ENCODE assay signal across 8 mouse cellular contexts in the genomic region with DNA sequence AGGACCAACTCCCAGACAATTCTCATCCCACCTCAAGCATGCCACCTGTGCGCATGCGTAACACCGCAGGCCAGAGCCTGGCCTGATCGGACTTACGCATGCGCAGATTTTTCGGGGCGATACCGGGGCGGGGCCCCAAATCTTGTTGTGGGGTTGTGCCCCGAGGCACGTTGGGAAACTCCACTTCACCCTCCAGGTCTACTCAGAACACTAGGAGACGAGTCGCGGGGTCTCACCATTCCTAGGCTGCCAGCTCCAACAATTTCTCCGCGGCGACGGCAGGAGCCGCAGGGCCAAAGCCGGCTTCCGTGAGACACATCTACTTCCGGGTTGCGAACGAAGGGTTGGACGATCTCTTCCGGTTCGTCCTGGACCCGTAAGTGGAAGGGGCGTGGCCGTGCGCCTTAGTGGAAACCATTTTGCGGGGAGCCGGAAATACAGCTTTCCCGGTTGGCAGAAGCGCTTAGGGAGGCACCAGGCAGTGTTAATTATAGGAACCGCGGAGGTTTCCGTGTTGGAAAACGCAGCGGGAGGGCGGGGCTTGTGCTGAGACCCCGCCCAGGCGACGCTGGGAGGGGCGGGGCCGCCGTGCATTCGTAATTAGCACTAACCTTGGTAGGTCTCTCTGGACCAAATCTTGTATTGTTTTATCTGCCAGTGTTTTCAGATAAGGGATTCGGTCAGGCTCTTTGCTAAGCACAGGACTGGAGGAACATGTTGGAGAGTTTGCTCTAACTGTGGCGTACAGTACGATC. TPM values are rescaled to one million over a fixed set of nuclear protein-coding genes. Genes with fewer than 3 reads are reported as not detected.
A peak's percentile ranks its signal among the peaks of the same experiment; 100 is the strongest.
DNase-seq lines count a peak whose midpoint lies in the region; ATAC-seq lines count a peak whose summit lies in the region.

A gene (minus strand): TSS at position 336 of the 755 bp plus-strand sequence.

- H3K9ac ChIP-seq in heart, embryonic 14.5 days (ENCODE audit: low read length) = peak within 1 kb of the TSS; percentile 75
- peak within 1 kb of the TSS; percentile 72 for H3K9ac ChIP-seq in liver, embryonic 13.5 days
- peak within 1 kb of the TSS; percentile 80 for H3K9ac ChIP-seq in stomach, embryonic 16.5 days (ENCODE audit: low read length)

- H3K4me2 ChIP-seq in heart, embryonic 14.5 days (ENCODE audit: low read length) = peak within 1 kb of the TSS; percentile 76
- H3K4me2 ChIP-seq in liver, embryonic 13.5 days = peak within 1 kb of the TSS; percentile 92
- peak within 1 kb of the TSS; percentile 87 for H3K4me2 ChIP-seq in stomach, embryonic 16.5 days (ENCODE audit: low read depth, low read length)

- peak; percentile 90 for ATAC-seq in CD4-positive, CD25-positive, alpha-beta regulatory T cell, adult 4 months
- peak; percentile 89 for ATAC-seq in heart, embryonic 14.5 days (ENCODE audit: insufficient number of reproducible peaks, insufficient read depth, low FRiP score, low read depth)
- peak; percentile 87 for ATAC-seq in liver, embryonic 13.5 days (ENCODE audit: low read depth)
- ATAC-seq in stomach, embryonic 16.5 days (ENCODE audit: insufficient read depth, low FRiP score) = peak; percentile 96

- peak within 1 kb of the TSS; percentile 63 for H3K4me3 ChIP-seq in heart, embryonic 14.5 days (ENCODE audit: control insufficient read depth in 1 of 2, insufficient read depth in 1 of 2, low read depth in 1 of 2, low read length in 2 of 2)
- peak within 1 kb of the TSS; percentile 65 for H3K4me3 ChIP-seq in liver, embryonic 13.5 days (replicated peaks)
- peak within 1 kb of the TSS; percentile 65 for H3K4me3 ChIP-seq in stomach, embryonic 16.5 days (replicated peaks; ENCODE audit: low read length)

- WGBS in heart, embryonic 14.5 days = under 1% methylated on average over 52 of the region's 52 CpGs
- WGBS in liver, embryonic 13.5 days (ENCODE audit: insufficient replicate concordance) = under 1% methylated on average over 52 of the region's 52 CpGs
- under 1% methylated on average over 52 of the region's 52 CpGs for WGBS in stomach, embryonic 16.5 days

- no peaks in the 10 kb centered on the region for H3K27me3 ChIP-seq in heart, embryonic 14.5 days (ENCODE audit: control insufficient read depth, insufficient read depth, low read length)
- H3K27me3 ChIP-seq in liver, embryonic 13.5 days = no peaks in the 10 kb centered on the region
- H3K27me3 ChIP-seq in stomach, embryonic 16.5 days (ENCODE audit: control insufficient read depth, insufficient read depth, low read length) = no peaks in the 10 kb centered on the region

- DNase-seq in c-Kit-negative CD71-positive TER-119-positive erythroid progenitor cells, embryonic 14.5 days (ENCODE audit: low read depth, low spot score) = peak; percentile 96
- peak; percentile 97 for DNase-seq in fibroblast of lung, adult 2 months (ENCODE audit: low read depth)
- DNase-seq in kidney, postnatal 14 days = peak; percentile 99
- peak; percentile 93 for DNase-seq in liver, embryonic 13.5 days
- peak; percentile 96 for DNase-seq in neural tube, embryonic 10.5 days (ENCODE audit: extremely low spot score, low spot score)

- peaks cover 42 to 53% of the 10 kb centered on the region in 2 experiments for H3K4me1 ChIP-seq in heart, embryonic 14.5 days (ENCODE audit: control insufficient read depth in 2 of 2, insufficient read depth in 2 of 2, low read length in 2 of 2)
- peaks cover 28% of the 10 kb centered on the region for H3K4me1 ChIP-seq in liver, embryonic 13.5 days (replicated peaks)
- peaks cover 12% of the 10 kb centered on the region for H3K4me1 ChIP-seq in stomach, embryonic 16.5 days (ENCODE audit: control insufficient read depth, insufficient read depth, low read length)

- H3K9me3 ChIP-seq in heart, embryonic 14.5 days (ENCODE audit: control insufficient read depth, low read length) = no peaks in the 10 kb centered on the region
- H3K9me3 ChIP-seq in liver, embryonic 13.5 days (replicated peaks) = no peaks in the 10 kb centered on the region
- H3K9me3 ChIP-seq in stomach, embryonic 16.5 days (replicated peaks; ENCODE audit: control insufficient read depth, low read length) = no peaks in the 10 kb centered on the region

- H3K27ac ChIP-seq in heart, embryonic 14.5 days (replicated peaks in 1 of 2; ENCODE audit: control insufficient read depth in 1 of 2, insufficient read depth in 1 of 2, low read depth in 2 of 2, low read length in 2 of 2) = peak within 1 kb of the TSS; percentile 97 to 100
- peak within 1 kb of the TSS; percentile 92 for H3K27ac ChIP-seq in liver, embryonic 13.5 days
- peak within 1 kb of the TSS; percentile 99 for H3K27ac ChIP-seq in stomach, embryonic 16.5 days (ENCODE audit: low read length)

- H3K36me3 ChIP-seq in heart, embryonic 14.5 days (ENCODE audit: control insufficient read depth, insufficient read depth, low read length) = peaks cover 17% of the 10 kb centered on the region
- H3K36me3 ChIP-seq in liver, embryonic 13.5 days = peaks cover 29% of the 10 kb centered on the region
- peaks cover 6% of the 10 kb centered on the region; the same call in 1 of the 2 replicates for H3K36me3 ChIP-seq in stomach, embryonic 16.5 days (ENCODE audit: control insufficient read depth, insufficient read depth, low read length)

RNA-seq across cellular contexts. Expression of the gene that starts here (rescaled TPM):
- 10 to 100 TPM; 51.4 to 62.3 TPM for polyA plus RNA-seq in CD4-positive, CD25-positive, alpha-beta regulatory T cell, adult 4 months (2017; shearing (Covaris generic))
- 167 and 173 TPM in 2 replicates for polyA plus RNA-seq in heart, embryonic 14.5 days (2014; fragmentation: Nextera tagmentation; extraction: Ambion mirVana)
- polyA plus RNA-seq in liver, embryonic 13.5 days (2015; fragmentation: Nextera tagmentation; extraction: Ambion mirVana) = 59.0 and 59.2 TPM in 2 replicates
- polyA plus RNA-seq in stomach, embryonic 16.5 days (2015; fragmentation: Nextera tagmentation; extraction: Ambion mirVana) = 98.7 and 113 TPM in 2 replicates

Comparison
In these comparisons a context has a peak if more than half of its experiments do, and no peak if none do; other contexts are left out.
1. Peak in every context shown above with its lines: DNase-seq, ATAC-seq, H3K4me3 ChIP-seq and H3K27ac ChIP-seq.